Mouse (Mus musculus) brain, embryonic 14.5 days (tissue): ENCODE results near the gene Cbx2. TPM values are rescaled to one million over a fixed set of nuclear protein-coding genes. Genes with fewer than 3 reads are reported as not detected.
A peak's percentile ranks its signal among the peaks of the same experiment; 100 is the strongest.

Source experiments
- DNase-seq: peaks from one replicate; pipeline ENCODE4 v3.0.0-alpha.2; 2011; ENCODE audit warnings: low read depth
- CTCF ChIP-seq: fragments of 200-500 bp; IDR thresholded peaks from 2 replicates; pipeline ENCODE4 v1.5.1; 2012; ENCODE audit warnings: inconsistent platforms, mild to moderate bottlenecking, moderate library complexity, borderline replicate concordance; ENCODE audit not compliant: insufficient read depth, insufficient read length; ENCODE audit errors: extremely low read depth
- POLR2A ChIP-seq: fragments of 200-500 bp; IDR thresholded peaks from 2 replicates; pipeline ENCODE4 v1.6.1; 2012; ENCODE audit warnings: mild to moderate bottlenecking, inconsistent platforms, borderline replicate concordance; ENCODE audit not compliant: poor library complexity, insufficient read depth, insufficient read length, severe bottlenecking; ENCODE audit errors: extremely low read depth
- polyA plus RNA-seq: library from polyadenylated mRNA; depleted of rRNA; stranded (reverse); fragments of >200 nt; gene quantifications from 2 replicates; pipeline ENCODE4 v1.2.3, GENCODE M21; 2012

Cbx2 gene
- polyA plus RNA-seq, 1 experiment: 30.0 TPM

GRCm38 (mm10) chr11:118997182-118997581, 25.6 kb upstream of the Cbx2 start:
- TF ChIP-seq CTCF: no peak
- no peak for TF ChIP-seq POLR2A
- no peak for DNase-seq

DNA sequence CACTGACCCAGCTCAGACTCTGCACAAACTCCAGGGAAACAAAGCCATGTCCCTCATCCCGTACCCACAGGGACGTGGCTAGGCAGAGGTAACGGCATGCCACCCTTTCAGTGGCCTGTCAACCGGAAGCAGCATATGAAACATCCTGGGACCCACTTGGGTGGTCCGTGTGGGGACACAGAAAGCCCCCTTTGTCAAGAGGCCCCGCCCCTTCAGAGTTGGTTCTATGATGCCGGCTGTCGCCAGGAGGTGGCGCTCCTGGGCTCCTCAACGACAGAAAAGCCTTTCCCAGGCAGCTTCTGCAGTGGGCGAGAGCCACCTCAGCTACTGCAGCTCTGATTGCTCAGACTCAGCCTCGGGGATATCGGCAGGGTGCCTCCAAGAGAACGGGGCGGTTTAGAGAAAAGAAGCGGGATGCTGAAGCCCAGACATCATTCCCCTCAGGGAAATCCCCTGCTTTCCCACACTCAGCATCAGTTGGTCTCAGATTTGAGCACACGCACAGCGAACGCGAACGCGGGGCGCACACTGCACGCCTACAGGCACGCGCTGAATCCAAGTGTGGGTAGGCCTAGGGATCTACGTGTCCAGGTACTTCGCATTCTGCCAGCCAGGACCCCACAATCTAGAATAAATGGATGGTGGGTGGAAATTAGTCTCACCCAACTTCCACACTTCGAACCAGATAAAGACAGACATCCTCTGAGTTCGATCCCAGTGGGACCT, 24.1 kb upstream of the Cbx2 start:
- peak; percentile 95 for DNase-seq
- TF ChIP-seq CTCF (peak; percentile 96), POLR2A (no peak)

DNA sequence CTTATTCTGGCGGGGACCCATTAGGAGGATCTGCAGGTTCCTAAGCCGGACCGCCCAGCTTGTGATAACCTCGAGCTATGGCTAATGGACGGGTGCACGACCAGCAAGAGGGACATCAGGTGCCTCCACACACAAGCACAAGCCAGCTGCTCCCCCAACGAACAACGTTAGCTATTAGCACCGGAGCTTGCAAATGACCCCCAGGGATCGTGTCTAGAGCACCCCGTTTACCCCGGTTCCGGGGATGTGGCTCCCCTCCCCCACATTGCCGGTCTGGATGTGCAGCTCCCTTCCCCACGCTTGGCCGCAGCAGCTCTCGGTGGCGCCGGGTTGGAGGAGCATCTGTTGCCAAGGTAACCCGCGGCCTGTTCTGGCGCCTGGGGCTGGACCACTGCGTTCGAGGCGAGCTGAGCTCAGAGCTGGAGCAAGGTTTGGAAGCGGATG, 23.4 kb upstream of the Cbx2 start:
- no peak for TF ChIP-seq CTCF
- TF ChIP-seq POLR2A: no peak
- peak; percentile 89 for DNase-seq

- TF ChIP-seq CTCF (no peak), POLR2A (no peak)
These were observed 21.9 kb upstream of the Cbx2 start for GRCm38 (mm10) chr11:119000877-119001276.

DNA sequence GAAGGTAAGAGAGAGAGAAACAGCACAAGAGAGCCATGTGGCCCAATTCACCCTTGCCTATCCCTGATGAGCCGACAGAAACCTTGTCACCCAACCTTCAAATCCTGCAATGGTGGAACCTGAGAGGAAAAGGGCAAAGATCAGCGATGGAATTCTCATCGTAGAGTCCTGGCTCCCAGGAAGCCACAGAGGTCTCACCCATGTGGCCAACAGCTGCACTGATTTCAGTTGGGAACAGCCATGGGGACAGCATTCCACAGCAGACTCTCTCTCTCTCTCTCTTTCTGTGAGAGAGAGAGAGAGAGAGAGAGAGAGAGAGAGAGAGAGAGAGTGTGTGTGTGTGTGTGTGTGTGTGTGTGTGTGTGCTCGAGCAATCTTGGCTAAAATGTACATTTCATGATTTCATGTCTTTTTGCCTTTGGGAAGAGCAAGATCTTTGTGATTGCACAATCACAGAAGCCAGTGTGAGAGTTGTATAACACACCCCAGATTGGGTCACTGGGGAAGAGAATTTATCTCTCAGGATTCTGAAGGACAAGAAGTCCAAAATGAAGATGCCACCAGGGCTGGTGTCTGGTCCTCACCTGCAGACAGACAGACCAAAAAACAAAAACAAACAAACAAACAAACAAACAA, 21.2 kb upstream of the Cbx2 start:
- DNase-seq: no peak
- TF ChIP-seq POLR2A (no peak), CTCF (no peak)

More at GRCm38 (mm10) chr11:119000877-119001276, 21.9 kb upstream of the Cbx2 start:
- no peak for DNase-seq

- TF ChIP-seq CTCF (no peak), POLR2A (no peak)
These were observed 17.1 kb upstream of the Cbx2 start for GRCm38 (mm10) chr11:119005547-119006275.

GRCm38 (mm10) chr11:119006462-119006861, 16.3 kb upstream of the Cbx2 start:
- TF ChIP-seq POLR2A: no peak
- no peak for TF ChIP-seq CTCF

More at GRCm38 (mm10) chr11:119005547-119006275, 17.1 kb upstream of the Cbx2 start:
- no peak for DNase-seq

DNA sequence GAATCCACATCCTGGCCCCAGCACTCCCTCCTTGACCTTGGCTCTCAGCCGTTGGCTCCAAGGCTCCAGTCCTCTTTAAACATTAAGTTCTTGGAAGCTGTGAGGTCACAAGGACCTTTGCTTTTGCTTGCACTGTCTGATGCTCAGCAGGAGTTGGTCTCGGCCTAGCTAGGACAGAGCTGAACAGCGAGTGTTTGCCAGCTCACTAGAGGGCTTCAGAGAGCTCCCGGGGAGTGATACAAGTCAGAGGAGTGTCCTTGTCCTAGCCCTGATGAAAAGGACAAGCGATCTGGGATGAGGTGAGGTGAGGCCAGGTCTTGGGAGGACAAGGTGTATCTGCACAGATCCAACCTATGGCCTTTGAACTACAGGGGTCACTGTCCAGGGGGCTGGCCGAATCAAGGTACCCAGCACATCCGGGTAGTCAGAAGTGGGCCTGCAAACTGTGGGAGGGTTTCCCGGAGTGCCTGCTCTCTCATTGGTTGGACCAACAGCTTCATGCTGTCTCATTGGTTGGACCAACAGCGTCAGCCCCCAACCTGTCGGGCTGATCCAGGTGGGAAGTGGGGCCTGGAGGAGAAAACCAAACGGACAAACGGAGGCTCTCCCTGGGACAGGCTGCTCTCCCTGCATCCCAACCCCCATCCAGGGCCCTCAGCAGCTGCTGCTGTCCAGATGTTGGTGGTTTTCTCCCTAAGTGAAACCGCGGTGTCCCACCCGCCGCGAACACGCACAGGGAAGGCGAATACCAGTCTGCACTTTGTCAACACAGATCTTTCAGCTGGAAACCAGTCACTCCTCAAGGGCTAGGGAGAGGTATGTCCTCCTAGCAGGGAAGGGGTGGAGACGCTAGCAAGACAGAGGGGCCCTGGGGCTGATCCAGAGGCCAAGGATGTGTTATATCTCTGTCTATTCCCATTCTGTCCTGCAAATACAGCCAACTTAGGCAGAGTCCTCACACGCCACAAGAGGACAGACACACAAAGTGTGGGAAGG, 15.0 kb upstream of the Cbx2 start:
- TF ChIP-seq CTCF (no peak), POLR2A (no peak)
- peak; percentile 63 for DNase-seq

More at GRCm38 (mm10) chr11:119006462-119006861, 16.3 kb upstream of the Cbx2 start:
- DNase-seq: no peak

GRCm38 (mm10) chr11:119014455-119014854, 8.3 kb upstream of the Cbx2 start:
- no peak for DNase-seq
- no peak for TF ChIP-seq POLR2A
- no peak for TF ChIP-seq CTCF

DNA sequence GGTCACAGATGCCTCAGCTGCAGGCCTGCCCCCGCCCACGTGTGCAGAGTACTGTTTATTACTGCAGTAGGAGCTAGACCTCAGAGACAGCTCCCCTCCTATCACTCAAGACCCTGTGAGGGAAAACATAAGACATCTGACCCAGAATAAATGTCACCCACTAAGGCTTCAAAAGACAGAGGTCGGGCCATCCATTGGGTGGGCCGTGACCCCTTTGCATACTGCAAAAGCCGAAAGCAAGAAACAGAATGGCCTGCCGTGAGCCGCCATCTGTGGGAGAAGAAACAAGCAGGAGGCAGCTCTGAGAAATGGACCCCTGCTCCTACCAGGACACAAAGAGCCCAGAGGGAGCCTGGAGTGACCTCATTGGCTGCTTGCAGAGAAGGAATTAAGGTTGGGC, 5.3 kb upstream of the Cbx2 start:
- DNase-seq: no peak
- TF ChIP-seq POLR2A (no peak), CTCF (no peak)
